Mouse (Mus musculus) midbrain, embryonic 11.5 days (tissue): ENCODE measurements around the gene Tesc. TPM values are rescaled to one million over a fixed set of nuclear protein-coding genes. Genes with fewer than 3 reads are reported as not detected.

Experiments used
- ATAC-seq: fragments of 200-750 bp; cut with Nextera tagmentation; 2 replicates; pipeline ENCODE4 v1.8.0; 2017; ENCODE audit warnings: moderate TSS enrichment, moderate library complexity; ENCODE audit not compliant: low FRiP score
- DNase-seq: peaks from one replicate; pipeline ENCODE4 v3.0.0; 2015; ENCODE audit warnings: low spot score; ENCODE audit errors: missing footprints
- H3K27ac ChIP-seq: fragments of 300-500 bp; sonication (generic); 2 replicates; pipeline ENCODE4 v1.5.1; 2014; ENCODE audit warnings: low read depth, low read length
- H3K27me3 ChIP-seq: fragments of 300-500 bp; sonication (generic); 2 replicates; pipeline ENCODE4 v1.6.1; 2014; ENCODE audit warnings: mild to moderate bottlenecking, low read length, moderate library complexity, mixed read lengths; ENCODE audit not compliant: control insufficient read depth, insufficient read depth
- H3K36me3 ChIP-seq: fragments of 300-500 bp; sonication (generic); 2 replicates; pipeline ENCODE4 v1.6.1; 2014; ENCODE audit warnings: mild to moderate bottlenecking, low read length, moderate library complexity, mixed read lengths; ENCODE audit not compliant: control insufficient read depth, insufficient read depth
- H3K4me1 ChIP-seq: fragments of 300-500 bp; sonication (generic); 2 replicates; pipeline ENCODE4 v1.6.1; 2014; ENCODE audit warnings: low read length; ENCODE audit not compliant: control insufficient read depth, insufficient read depth
- H3K4me2 ChIP-seq: fragments of 300-500 bp; sonication (generic); 2 replicates; pipeline ENCODE4 v1.6.1; 2014; ENCODE audit warnings: mild to moderate bottlenecking, moderate library complexity
- H3K4me3 ChIP-seq: fragments of 300-500 bp; sonication (generic); 2 replicates; pipeline ENCODE4 v1.5.1; 2014; ENCODE audit warnings: low read depth, low read length
- H3K9ac ChIP-seq: fragments of 300-500 bp; sonication (generic); 2 replicates; pipeline ENCODE4 v1.6.1; 2014; ENCODE audit warnings: low read length
- H3K9me3 ChIP-seq: fragments of 300-500 bp; sonication (generic); 2 replicates; pipeline ENCODE4 v1.6.1; 2016; ENCODE audit warnings: low read length; ENCODE audit not compliant: control insufficient read depth
- WGBS: fragments of 180-500 bp; shearing (Covaris S2); extraction: QIAGEN DNeasy Blood & Tissue Kit; methylation state at CpG from one replicate; pipeline ENCODE4 v1.1.7; 2014; 5-methylcytosine and 5-hydroxymethylcytosine counted together
- polyA plus RNA-seq: library from polyadenylated mRNA; unstranded; fragments of >200 nt; fragmentation: Nextera tagmentation; extraction: Ambion mirVana; gene quantifications from 2 replicates; pipeline ENCODE4 v1.2.1, GENCODE M21; 2014

Gene Tesc
- polyA plus RNA-seq, 1 experiment from 2014 or later = 1.2 TPM

DNA sequence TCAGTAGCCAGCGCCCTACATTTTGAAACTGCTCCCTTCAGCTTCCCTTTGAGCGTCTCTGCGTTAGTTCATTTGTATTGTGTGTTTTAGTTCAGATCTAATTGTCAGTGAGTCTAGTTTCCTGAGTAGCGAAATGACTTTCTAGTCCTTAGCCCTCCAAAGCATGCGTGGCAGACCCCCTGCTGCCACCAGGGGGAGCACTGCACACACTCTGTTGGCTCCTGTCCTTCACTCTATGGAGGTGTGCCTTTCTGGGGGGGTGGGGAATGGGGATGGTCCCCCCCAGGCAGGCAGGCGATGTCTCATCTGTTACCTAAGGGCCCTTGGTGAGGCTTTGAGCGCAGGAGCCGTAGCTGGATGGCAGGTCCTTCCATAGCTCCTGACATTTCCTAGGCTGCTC is 22.9 kb upstream of the Tesc start:
- Histone ChIP-seq H3K36me3 (peaks cover 46% of the 10 kb centered on the region), H3K27me3 (no peaks in the 10 kb centered on the region), H3K4me2 (no peak overlapping the region), H3K9ac (no peak overlapping the region), H3K9me3 (no peaks in the 10 kb centered on the region), H3K4me3 (no peak overlapping the region), H3K4me1 (no peaks in the 10 kb centered on the region), H3K27ac (no peak overlapping the region)
- DNase-seq (peak; percentile 91), ATAC-seq (no peak)
- WGBS = 82% methylated on average over 8 of the region's 8 CpGs

DNA sequence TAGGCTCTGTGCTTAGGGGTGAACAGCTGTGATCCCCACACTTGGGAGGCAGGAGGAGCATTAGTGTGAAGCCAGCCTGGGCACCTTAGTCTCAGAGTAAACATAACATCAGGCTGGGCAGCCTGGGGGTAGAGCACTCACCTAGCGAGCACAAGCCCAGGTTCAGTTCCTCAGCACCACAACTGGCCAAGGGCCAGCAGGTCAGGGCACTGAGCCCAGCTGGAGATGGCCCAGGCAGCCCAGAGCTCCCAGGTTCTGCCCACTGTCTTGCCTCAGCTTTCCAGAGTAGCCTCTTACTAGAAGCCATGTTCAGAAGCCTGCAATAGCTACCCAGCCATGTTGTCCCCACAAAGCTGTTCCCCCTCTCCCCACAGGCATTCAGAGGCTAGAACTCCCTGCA is 21.8 kb upstream of the Tesc start:
- Histone ChIP-seq H3K36me3 (peaks cover 41% of the 10 kb centered on the region), H3K4me2 (no peak overlapping the region), H3K9me3 (no peaks in the 10 kb centered on the region), H3K4me3 (no peak overlapping the region), H3K27ac (no peak overlapping the region), H3K9ac (no peak overlapping the region), H3K4me1 (no peaks in the 10 kb centered on the region), H3K27me3 (no peaks in the 10 kb centered on the region)
- ATAC-seq (peak; percentile 1; the same call in 1 of the 2 replicates), DNase-seq (no peak)
- 91% methylated on average over 1 of the region's 1 CpGs for WGBS

DNA sequence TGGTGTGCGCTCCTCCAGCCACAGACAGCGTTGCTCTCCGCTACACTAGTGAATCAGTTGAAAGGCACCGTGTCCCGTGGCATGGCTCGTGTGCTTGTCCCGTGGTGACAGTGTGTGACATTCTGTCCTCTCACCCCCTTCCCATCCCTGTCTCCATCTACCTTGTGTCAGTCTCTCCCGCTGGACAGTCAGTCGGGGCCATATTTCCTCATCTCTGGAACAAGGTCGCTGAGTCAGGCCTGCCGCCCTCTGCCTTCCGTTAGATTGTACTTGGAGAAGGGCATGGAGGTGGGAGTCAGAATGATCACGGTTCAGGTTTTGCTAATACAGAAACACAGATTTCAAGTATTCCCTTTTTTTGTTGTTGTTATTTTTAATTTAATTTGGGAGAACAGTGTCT is 19.2 kb upstream of the Tesc start:
- H3K4me2 ChIP-seq = no peak overlapping the region
- DNase-seq = no peak
- H3K4me1 ChIP-seq = no peaks in the 10 kb centered on the region
- H3K4me3 ChIP-seq = no peak overlapping the region
- H3K27me3 ChIP-seq = no peaks in the 10 kb centered on the region
- 96% methylated on average over 13 of the region's 13 CpGs for WGBS
- peaks cover 28% of the 10 kb centered on the region for H3K36me3 ChIP-seq
- no peak overlapping the region for H3K27ac ChIP-seq
- no peak overlapping the region for H3K9ac ChIP-seq
- ATAC-seq = no peak
- H3K9me3 ChIP-seq = no peaks in the 10 kb centered on the region

DNA sequence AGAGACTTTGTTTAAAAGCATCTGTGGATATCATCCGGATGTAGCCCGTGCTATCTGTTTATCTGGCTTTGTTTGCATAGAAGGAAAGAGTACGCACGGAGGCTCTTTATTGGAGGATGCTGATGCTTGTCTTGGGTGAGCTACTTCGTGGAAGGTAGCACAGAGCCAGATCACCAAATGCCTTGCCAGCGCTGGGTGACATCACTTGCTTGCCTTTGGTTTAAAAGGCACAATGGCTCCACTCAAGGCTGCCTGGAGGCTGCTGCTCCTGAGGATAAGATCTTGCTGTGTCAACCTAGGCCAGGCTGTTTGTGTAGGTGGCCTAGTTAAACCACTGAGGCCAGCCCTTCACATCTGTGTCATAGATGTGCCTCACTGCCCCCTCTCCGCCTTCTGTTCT is 16.7 kb upstream of the Tesc start:
- Histone ChIP-seq H3K4me2 (no peak overlapping the region), H3K4me1 (no peaks in the 10 kb centered on the region), H3K9me3 (no peaks in the 10 kb centered on the region), H3K36me3 (peaks cover 19% of the 10 kb centered on the region), H3K27me3 (no peaks in the 10 kb centered on the region), H3K27ac (no peak overlapping the region), H3K9ac (no peak overlapping the region), H3K4me3 (no peak overlapping the region)
- no peak for DNase-seq
- ATAC-seq = no peak
- 93% methylated on average over 7 of the region's 7 CpGs for WGBS

DNA sequence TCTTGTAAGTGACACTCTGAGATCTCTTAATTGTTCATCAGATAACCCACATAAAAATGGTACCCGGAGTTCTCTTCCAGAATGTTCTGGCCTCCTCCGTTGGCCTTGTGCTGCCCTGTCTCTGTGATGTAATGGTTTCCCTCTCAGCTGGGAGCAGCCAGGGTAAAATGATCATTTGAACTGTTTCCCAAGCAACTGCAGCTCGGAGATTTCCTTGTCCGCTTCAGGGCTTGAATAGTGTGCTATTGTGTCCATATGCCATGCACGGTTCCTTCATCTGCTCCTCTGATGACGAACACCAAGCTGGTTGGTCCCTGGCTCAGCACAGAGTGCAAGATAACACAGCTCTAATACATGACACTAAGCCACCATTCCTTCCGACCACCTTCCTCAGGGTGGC is 15.7 kb upstream of the Tesc start:
- Histone ChIP-seq H3K4me1 (no peaks in the 10 kb centered on the region), H3K27me3 (no peaks in the 10 kb centered on the region), H3K9me3 (no peaks in the 10 kb centered on the region), H3K4me2 (no peak overlapping the region), H3K4me3 (no peak overlapping the region), H3K36me3 (peaks cover 11% of the 10 kb centered on the region), H3K9ac (no peak overlapping the region), H3K27ac (0 out of 2 replicates have a peak overlapping the region, but pooled peaks have one; percentile 9)
- WGBS = 84% methylated on average over 7 of the region's 7 CpGs
- DNase-seq = no peak
- ATAC-seq = no peak

DNA sequence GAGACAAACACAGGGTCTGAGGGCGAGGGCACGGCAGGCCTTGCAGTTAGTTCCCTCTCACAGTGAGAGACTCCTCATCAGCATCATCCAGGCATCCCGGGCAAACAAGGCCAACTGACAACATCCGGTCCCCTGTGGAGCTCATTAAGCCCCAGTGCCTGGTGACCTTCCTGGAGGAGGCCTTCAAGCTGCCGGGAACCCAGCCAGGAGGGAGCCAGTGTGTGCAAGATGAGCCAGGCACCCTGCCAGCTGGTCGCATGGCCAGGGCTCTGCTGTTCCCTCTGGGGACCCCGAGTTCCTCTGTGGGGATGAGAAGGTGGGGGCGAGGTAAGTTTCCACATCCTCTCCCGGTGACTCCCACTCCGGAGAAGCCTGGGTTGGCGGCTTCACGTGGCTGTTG is 12.5 kb upstream of the Tesc start:
- H3K4me1 ChIP-seq = no peaks in the 10 kb centered on the region
- H3K9ac ChIP-seq = no peak overlapping the region
- no peaks in the 10 kb centered on the region for H3K27me3 ChIP-seq
- H3K36me3 ChIP-seq = no peaks in the 10 kb centered on the region; the same call in 1 of the 2 replicates
- ATAC-seq = no peak
- no peak for DNase-seq
- H3K4me2 ChIP-seq = no peak overlapping the region
- no peak overlapping the region for H3K27ac ChIP-seq
- 24% methylated on average over 12 of the region's 12 CpGs for WGBS
- H3K4me3 ChIP-seq = no peak overlapping the region
- H3K9me3 ChIP-seq = no peaks in the 10 kb centered on the region

DNA sequence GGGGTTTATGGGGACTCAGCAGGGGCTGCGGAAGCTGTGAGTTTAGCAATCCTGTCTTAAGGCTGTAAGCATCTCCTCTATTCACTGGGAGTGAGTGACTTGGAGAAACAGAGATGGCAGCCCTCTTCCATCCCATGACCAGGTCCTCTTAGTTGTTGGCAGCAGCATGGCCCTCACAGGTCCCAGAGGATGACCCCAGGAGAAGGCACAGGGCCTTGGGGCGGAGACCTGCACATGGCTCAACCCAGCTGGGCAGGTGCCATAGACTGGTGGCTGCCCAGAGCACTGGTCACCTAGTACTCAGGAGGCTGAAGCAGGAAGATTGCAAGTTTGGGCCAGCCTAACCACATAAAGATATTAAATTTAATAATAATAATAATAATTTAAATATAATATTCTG is 11.9 kb upstream of the Tesc start:
- DNase-seq = no peak

DNA sequence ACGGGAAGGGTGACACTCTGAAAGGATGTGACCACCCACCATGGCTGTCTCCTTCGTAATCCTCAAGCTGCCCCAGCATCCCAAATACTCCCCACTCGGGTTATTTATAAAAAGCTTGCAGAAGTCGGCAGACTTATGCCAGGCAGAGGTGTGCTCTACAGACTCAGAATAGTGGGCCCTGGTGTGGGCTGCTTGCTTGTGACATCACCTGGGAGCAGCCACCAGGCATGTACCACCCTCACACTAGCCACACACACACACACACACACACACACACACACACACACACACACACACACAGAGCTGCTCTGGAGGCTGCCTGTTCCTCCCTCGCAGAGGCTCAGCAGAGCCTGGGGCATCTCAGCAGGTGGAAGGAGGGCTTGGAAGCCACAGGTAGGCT is 10.0 kb upstream of the Tesc start:
- H3K9ac ChIP-seq = no peak overlapping the region
- no peaks in the 10 kb centered on the region for H3K27me3 ChIP-seq
- H3K4me2 ChIP-seq = no peak overlapping the region
- DNase-seq (peak; percentile 71), ATAC-seq (no peak)
- H3K27ac ChIP-seq = no peak overlapping the region
- WGBS = 62% methylated on average over 5 of the region's 5 CpGs
- no peaks in the 10 kb centered on the region for H3K36me3 ChIP-seq
- H3K4me3 ChIP-seq = no peak overlapping the region
- no peaks in the 10 kb centered on the region for H3K4me1 ChIP-seq
- H3K9me3 ChIP-seq = no peaks in the 10 kb centered on the region

More for the DNA sequence above, 11.9 kb upstream of the Tesc start:
- WGBS = 93% methylated on average over 2 of the region's 2 CpGs
- H3K4me2 ChIP-seq = no peak overlapping the region
- H3K27me3 ChIP-seq = no peaks in the 10 kb centered on the region
- no peaks in the 10 kb centered on the region for H3K9me3 ChIP-seq
- no peak overlapping the region for H3K27ac ChIP-seq
- H3K4me1 ChIP-seq = no peaks in the 10 kb centered on the region
- no peaks in the 10 kb centered on the region for H3K36me3 ChIP-seq
- ATAC-seq = no peak
- H3K9ac ChIP-seq = no peak overlapping the region
- no peak overlapping the region for H3K4me3 ChIP-seq

DNA sequence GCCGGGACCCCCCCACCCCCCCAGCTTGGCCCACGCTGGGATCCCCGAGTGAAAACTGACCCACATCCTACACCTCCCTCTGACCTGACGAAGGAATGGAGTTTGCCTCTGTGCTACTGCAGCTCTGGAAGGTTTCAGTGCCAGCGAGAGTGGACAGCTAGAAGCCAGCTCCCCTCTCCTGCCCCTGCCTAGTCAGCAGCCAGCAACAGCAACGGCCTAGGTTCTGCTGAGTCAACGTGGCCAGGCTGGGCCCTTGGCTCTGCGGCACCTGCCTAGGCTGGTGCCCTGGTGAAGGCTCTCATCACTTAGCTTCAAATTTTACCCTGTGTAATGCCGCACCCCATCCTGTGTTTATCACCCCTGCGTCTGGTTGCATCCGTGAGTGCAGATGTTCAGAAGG is 7.6 kb upstream of the Tesc start:
- no peak for DNase-seq
- no peak for ATAC-seq
- no peak overlapping the region for H3K4me2 ChIP-seq
- H3K27ac ChIP-seq = no peak overlapping the region
- H3K27me3 ChIP-seq = no peaks in the 10 kb centered on the region
- no peak overlapping the region for H3K9ac ChIP-seq
- H3K36me3 ChIP-seq = no peaks in the 10 kb centered on the region
- no peaks in the 10 kb centered on the region for H3K9me3 ChIP-seq
- no peak overlapping the region for H3K4me3 ChIP-seq
- WGBS = 72% methylated on average over 11 of the region's 11 CpGs
- no peaks in the 10 kb centered on the region for H3K4me1 ChIP-seq

DNA sequence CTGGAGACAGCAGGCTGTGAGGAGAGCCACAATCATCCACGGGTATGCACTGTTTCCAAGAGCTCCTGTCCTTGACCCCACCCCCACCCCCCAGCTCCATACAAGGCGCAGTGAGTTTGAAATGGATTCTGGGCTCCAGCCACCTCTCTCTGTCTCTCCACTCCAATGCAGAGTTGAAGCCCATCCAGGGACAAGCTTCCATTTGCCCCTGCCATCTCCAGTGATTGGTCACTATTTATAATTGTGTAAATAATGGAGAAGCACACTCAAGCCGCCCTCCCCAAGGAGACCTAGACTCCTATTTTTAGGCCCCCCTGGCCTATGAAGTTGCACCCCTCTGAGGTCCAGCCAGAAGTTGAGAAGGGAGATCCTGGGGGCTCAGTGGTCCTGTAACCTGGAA is 4.5 kb upstream of the Tesc start:
- DNase-seq (no peak), ATAC-seq (no peak)
- Histone ChIP-seq H3K4me1 (peaks cover 12% of the 10 kb centered on the region), H3K4me3 (no peak overlapping the region), H3K27ac (no peak overlapping the region), H3K9ac (no peak overlapping the region), H3K9me3 (no peaks in the 10 kb centered on the region), H3K27me3 (peaks cover 27% of the 10 kb centered on the region), H3K4me2 (no peak overlapping the region), H3K36me3 (no peaks in the 10 kb centered on the region)
- WGBS = 86% methylated on average over 3 of the region's 3 CpGs
